Mouse (Mus musculus) liver, adult 2 months (tissue): Measurements from ENCODE around the gene Mmp9. TPM values are rescaled to one million over a fixed set of nuclear protein-coding genes. Genes with fewer than 3 reads are reported as not detected.

Experiments used
- DNase-seq: peaks from one replicate; pipeline ENCODE4 v3.0.0-alpha.2; 2011; ENCODE audit warnings: low read depth, low spot score; ENCODE audit errors: extremely low read depth
- H3K27ac ChIP-seq: fragments of 200-500 bp; replicated peaks from 2 replicates; pipeline ENCODE4 v1.5.1; 2012; ENCODE audit warnings: low read depth, mild to moderate bottlenecking, control low read depth, inconsistent platforms, low read length; ENCODE audit not compliant: insufficient read depth
- H3K27me3 ChIP-seq: fragments of 200-500 bp; 2 replicates; pipeline ENCODE4 v1.6.1; 2012; ENCODE audit warnings: mild to moderate bottlenecking, moderate library complexity, low read length, inconsistent platforms; ENCODE audit not compliant: control insufficient read depth, insufficient read depth
- H3K36me3 ChIP-seq: fragments of 200-500 bp; 2 replicates; pipeline ENCODE4 v1.6.1; 2012; ENCODE audit warnings: low read length, inconsistent platforms; ENCODE audit not compliant: control insufficient read depth, insufficient read depth
- H3K4me1 ChIP-seq: fragments of 200-500 bp; 2 replicates; pipeline ENCODE4 v1.6.1; 2011; ENCODE audit warnings: low read length; ENCODE audit not compliant: control insufficient read depth, insufficient read depth
- H3K4me3 ChIP-seq: fragments of 200-500 bp; 2 replicates; pipeline ENCODE4 v1.5.1; 2011; ENCODE audit warnings: low read depth, mild to moderate bottlenecking, control low read depth, low read length, moderate library complexity; ENCODE audit not compliant: insufficient read depth
- H3K79me2 ChIP-seq: fragments of 200-500 bp; 2 replicates; pipeline ENCODE4 v1.6.1; 2012; ENCODE audit warnings: inconsistent platforms, mild to moderate bottlenecking, low read length, moderate library complexity; ENCODE audit not compliant: control insufficient read depth, insufficient read depth
- H3K9ac ChIP-seq: fragments of 200-500 bp; 2 replicates; pipeline ENCODE4 v1.6.1; 2012; ENCODE audit warnings: low read depth, mild to moderate bottlenecking, control low read depth, inconsistent platforms, low read length
- CTCF ChIP-seq: fragments of 200-500 bp; IDR thresholded peaks from 2 replicates; pipeline ENCODE4 v1.5.1; 2011; ENCODE audit warnings: low read depth, low read length, control low read depth
- POLR2A ChIP-seq: fragments of 200-500 bp; IDR thresholded peaks from 2 replicates; pipeline ENCODE4 v1.6.1; 2011; ENCODE audit warnings: low read length, control low read depth; ENCODE audit not compliant: insufficient read depth; ENCODE audit errors: extremely low read depth
- WGBS: fragments of 180-500 bp; shearing (Covaris S2); methylation state at CpG from one replicate; pipeline ENCODE4 v1.1.7; 2018; 5-methylcytosine and 5-hydroxymethylcytosine counted together
- polyA plus RNA-seq: library from polyadenylated mRNA; depleted of rRNA; stranded (reverse); fragments of >200 nt; gene quantifications from 2 replicates; pipeline ENCODE4 v1.2.3, GENCODE M21; 2012; rRNA removed
- total RNA-seq: library from RNA; depleted of rRNA; stranded (reverse); fragments of >200 nt; gene quantifications from 2 replicates; pipeline ENCODE4 v1.2.3, GENCODE M21; 2014; rRNA removed

Gene Mmp9
- total and polyA plus RNA-seq, 2 experiments, result 0.55 to 0.65 TPM

- no peak overlapping the region for H3K4me3 ChIP-seq
- TF ChIP-seq POLR2A, result no peak
- no peak for TF ChIP-seq CTCF
- DNase-seq, result no peak
- peaks cover 19% of the 10 kb centered on the region for H3K4me1 ChIP-seq
- H3K27ac ChIP-seq, result no peak overlapping the region
- no peaks in the 10 kb centered on the region for H3K79me2 ChIP-seq
- 96% methylated on average over 13 of the region's 13 CpGs for WGBS
- H3K27me3 ChIP-seq, result no peaks in the 10 kb centered on the region
- H3K36me3 ChIP-seq, result peaks cover 19% of the 10 kb centered on the region
- no peak overlapping the region for H3K9ac ChIP-seq
These were observed 61.4 kb downstream of the Mmp9 start for GRCm38 (mm10) chr2:165001958-165002357.

GRCm38 (mm10) chr2:165003108-165003507 is 62.5 kb downstream of the Mmp9 start:
- no peak for DNase-seq
- Histone ChIP-seq H3K27me3 (no peaks in the 10 kb centered on the region), H3K9ac (no peak overlapping the region), H3K4me3 (no peak overlapping the region), H3K36me3 (peaks cover 22% of the 10 kb centered on the region), H3K79me2 (no peaks in the 10 kb centered on the region), H3K27ac (no peak overlapping the region), H3K4me1 (peaks cover 27% of the 10 kb centered on the region)
- WGBS, result 96% methylated on average over 3 of the region's 3 CpGs
- TF ChIP-seq CTCF (no peak), POLR2A (no peak)

GRCm38 (mm10) chr2:165004237-165004636 is 63.7 kb downstream of the Mmp9 start:
- H3K27me3 ChIP-seq, result no peaks in the 10 kb centered on the region
- H3K9ac ChIP-seq, result no peak overlapping the region
- no peak overlapping the region for H3K4me3 ChIP-seq
- H3K36me3 ChIP-seq, result peaks cover 24% of the 10 kb centered on the region
- peaks cover 30% of the 10 kb centered on the region for H3K4me1 ChIP-seq
- WGBS, result 99% methylated on average over 10 of the region's 10 CpGs
- TF ChIP-seq CTCF (no peak), POLR2A (no peak)
- DNase-seq, result no peak
- no peak overlapping the region for H3K27ac ChIP-seq
- no peaks in the 10 kb centered on the region for H3K79me2 ChIP-seq

Other genes starting within 250 kb of the Mmp9 start
- gene Spint4, start 242.3 kb upstream of the Mmp9 start, total RNA-seq, result not detected in 2 replicates
- not detected in 2 replicates for gene Spint4, start 242.3 kb upstream of the Mmp9 start, polyA plus RNA-seq
- gene Spint5, start 225.5 kb upstream of the Mmp9 start, total RNA-seq, result not detected in 2 replicates
- gene Spint5, start 225.5 kb upstream of the Mmp9 start, polyA plus RNA-seq, result not detected in 2 replicates
- gene Wfdc3, start 194.8 kb upstream of the Mmp9 start, total RNA-seq, result 0.09 and 0.81 TPM in 2 replicates
- 0.07 and 0.21 TPM in 2 replicates for gene Wfdc3, start 194.8 kb upstream of the Mmp9 start, polyA plus RNA-seq
- gene Dnttip1, start 194.8 kb upstream of the Mmp9 start, total RNA-seq, result 11.8 and 12.9 TPM in 2 replicates
- 11.9 and 17.6 TPM in 2 replicates for gene Dnttip1, start 194.8 kb upstream of the Mmp9 start, polyA plus RNA-seq
- 0.18 and 1.9 TPM in 2 replicates for gene Ube2c, start 170.9 kb upstream of the Mmp9 start, total RNA-seq
- gene Ube2c, start 170.9 kb upstream of the Mmp9 start, polyA plus RNA-seq, result 1.2 and 1.5 TPM in 2 replicates
- gene Tnnc2, start 160.8 kb upstream of the Mmp9 start, total RNA-seq, result 6.1 TPM in 1 of 2 replicates, not detected in the other
- gene Tnnc2, start 160.8 kb upstream of the Mmp9 start, polyA plus RNA-seq, result not detected in 2 replicates
- 10.8 and 12.6 TPM in 2 replicates for gene Snx21, start 155.0 kb upstream of the Mmp9 start, total RNA-seq
- 14.4 and 14.6 TPM in 2 replicates for gene Snx21, start 155.0 kb upstream of the Mmp9 start, polyA plus RNA-seq
- gene Acot8, start 135.9 kb upstream of the Mmp9 start, total RNA-seq, result 19.4 and 25.8 TPM in 2 replicates
- gene Acot8, start 135.9 kb upstream of the Mmp9 start, polyA plus RNA-seq, result 46.1 and 53.2 TPM in 2 replicates
- 0.83 and 1.1 TPM in 2 replicates for gene Zswim3, start 135.7 kb upstream of the Mmp9 start, total RNA-seq
- 0.73 and 0.82 TPM in 2 replicates for gene Zswim3, start 135.7 kb upstream of the Mmp9 start, polyA plus RNA-seq
- gene Zswim1, start 118.1 kb upstream of the Mmp9 start, total RNA-seq, result 0.55 and 0.81 TPM in 2 replicates
- gene Zswim1, start 118.1 kb upstream of the Mmp9 start, polyA plus RNA-seq, result 3.2 and 4.4 TPM in 2 replicates
- gene Spata25, start 112.2 kb upstream of the Mmp9 start, total RNA-seq, result 0.18 TPM in 1 of 2 replicates, not detected in the other
- not detected in 2 replicates for gene Spata25, start 112.2 kb upstream of the Mmp9 start, polyA plus RNA-seq
- 112 and 135 TPM in 2 replicates for gene Ctsa, start 107.9 kb upstream of the Mmp9 start, total RNA-seq
- gene Ctsa, start 107.9 kb upstream of the Mmp9 start, polyA plus RNA-seq, result 164 and 279 TPM in 2 replicates
- 1.6 and 2.3 TPM in 2 replicates for gene Neurl2, start 107.3 kb upstream of the Mmp9 start, total RNA-seq
- 4.5 and 5.6 TPM in 2 replicates for gene Neurl2, start 107.3 kb upstream of the Mmp9 start, polyA plus RNA-seq
- gene Pltp, start 83.1 kb upstream of the Mmp9 start, total RNA-seq, result 21.7 and 22.1 TPM in 2 replicates
- 49.7 and 92.8 TPM in 2 replicates for gene Pltp, start 83.1 kb upstream of the Mmp9 start, polyA plus RNA-seq
- gene Pcif1, start 61.5 kb upstream of the Mmp9 start, total RNA-seq, result 9.1 and 12.9 TPM in 2 replicates
- gene Pcif1, start 61.5 kb upstream of the Mmp9 start, polyA plus RNA-seq, result 20.2 and 21.3 TPM in 2 replicates
- 2.4 and 4.0 TPM in 2 replicates for gene Zfp335, start 29.0 kb upstream of the Mmp9 start, total RNA-seq
- gene Zfp335, start 29.0 kb upstream of the Mmp9 start, polyA plus RNA-seq, result 13.5 and 18.9 TPM in 2 replicates
- gene Slc12a5, start 20.0 kb downstream of the Mmp9 start, total RNA-seq, result 0.46 and 0.54 TPM in 2 replicates
- gene Slc12a5, start 20.0 kb downstream of the Mmp9 start, polyA plus RNA-seq, result 0.85 and 1.1 TPM in 2 replicates
- gene Ncoa5, start 94.1 kb downstream of the Mmp9 start, total RNA-seq, result 4.3 and 6.8 TPM in 2 replicates
- gene Ncoa5, start 94.1 kb downstream of the Mmp9 start, polyA plus RNA-seq, result 9.2 and 11.5 TPM in 2 replicates
- 0.74 and 1.7 TPM in 2 replicates for gene Cd40, start 114.8 kb downstream of the Mmp9 start, total RNA-seq
- 0.37 and 1.0 TPM in 2 replicates for gene Cd40, start 114.8 kb downstream of the Mmp9 start, polyA plus RNA-seq
- gene 1700025C18Rik, start 150.0 kb downstream of the Mmp9 start, total RNA-seq, result not detected in 2 replicates
- not detected in 2 replicates for gene 1700025C18Rik, start 150.0 kb downstream of the Mmp9 start, polyA plus RNA-seq